Mouse (Mus musculus) lung, adult 10 weeks (tissue): ENCODE measurements around the gene Mad2l2. TPM values are rescaled to one million over a fixed set of nuclear protein-coding genes. Genes with fewer than 3 reads are reported as not detected.

Experiments
- polyA plus RNA-seq: library from polyadenylated mRNA; stranded (reverse); fragments of 350-450 nt; fragmentation: Illumina TruSeq; extraction: RNeasy Lipid Tissue Mini Kit (QIAGEN cat#74804); gene quantifications from one replicate; pipeline ENCODE4 v1.2.3, GENCODE M21; 2014; ENCODE audit warnings: low read depth, low replicate concordance; ENCODE audit not compliant: insufficient read depth

The Mad2l2 gene
- 13.9 TPM for polyA plus RNA-seq

GRCm38 (mm10) chr4:148130133-148130532, at the start of gene Mad2l2:
Gene Mad2l2, plus strand, starts transcription at chr4:148130384.

DNA sequence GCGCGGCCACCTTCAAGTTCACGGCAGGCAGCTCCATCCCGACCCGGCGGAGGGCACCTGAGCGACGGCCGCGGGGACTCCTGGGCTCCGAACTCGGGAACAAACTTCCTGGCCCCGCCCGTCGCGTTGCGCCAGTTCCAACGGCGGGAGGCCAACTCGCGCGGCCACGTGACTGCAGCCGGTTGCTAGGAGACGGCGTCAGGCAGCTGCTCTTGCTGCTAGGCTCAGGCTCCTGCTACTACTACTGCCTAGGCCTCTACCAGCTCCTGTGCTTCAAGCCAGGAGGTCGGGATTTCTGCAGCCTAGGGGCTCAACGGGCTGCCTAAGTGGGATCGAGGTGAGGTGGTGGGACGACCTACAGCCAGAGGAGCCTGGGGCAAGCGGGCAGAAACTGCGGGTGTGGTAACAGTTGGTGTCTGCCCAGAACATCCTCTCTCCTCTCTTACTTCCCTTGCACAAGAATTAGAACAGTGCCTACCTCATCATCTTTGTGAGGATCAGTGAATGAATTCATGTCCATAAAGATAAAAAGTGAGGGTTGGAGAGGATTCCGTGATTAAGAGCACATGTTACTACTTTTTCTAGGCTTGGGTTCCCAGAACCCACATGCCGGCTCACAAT, 42.2 kb upstream of the Mad2l2 start, which contains the start of gene Agtrap:
Gene Agtrap (minus strand): TSS at position 125 of the 621 bp plus-strand sequence.

GRCm38 (mm10) chr4:148130561-148131413, 603 bp downstream of the Mad2l2 start, which contains the start of gene Draxin:
Gene Draxin, minus strand, starts transcription at chr4:148130698.

DNA sequence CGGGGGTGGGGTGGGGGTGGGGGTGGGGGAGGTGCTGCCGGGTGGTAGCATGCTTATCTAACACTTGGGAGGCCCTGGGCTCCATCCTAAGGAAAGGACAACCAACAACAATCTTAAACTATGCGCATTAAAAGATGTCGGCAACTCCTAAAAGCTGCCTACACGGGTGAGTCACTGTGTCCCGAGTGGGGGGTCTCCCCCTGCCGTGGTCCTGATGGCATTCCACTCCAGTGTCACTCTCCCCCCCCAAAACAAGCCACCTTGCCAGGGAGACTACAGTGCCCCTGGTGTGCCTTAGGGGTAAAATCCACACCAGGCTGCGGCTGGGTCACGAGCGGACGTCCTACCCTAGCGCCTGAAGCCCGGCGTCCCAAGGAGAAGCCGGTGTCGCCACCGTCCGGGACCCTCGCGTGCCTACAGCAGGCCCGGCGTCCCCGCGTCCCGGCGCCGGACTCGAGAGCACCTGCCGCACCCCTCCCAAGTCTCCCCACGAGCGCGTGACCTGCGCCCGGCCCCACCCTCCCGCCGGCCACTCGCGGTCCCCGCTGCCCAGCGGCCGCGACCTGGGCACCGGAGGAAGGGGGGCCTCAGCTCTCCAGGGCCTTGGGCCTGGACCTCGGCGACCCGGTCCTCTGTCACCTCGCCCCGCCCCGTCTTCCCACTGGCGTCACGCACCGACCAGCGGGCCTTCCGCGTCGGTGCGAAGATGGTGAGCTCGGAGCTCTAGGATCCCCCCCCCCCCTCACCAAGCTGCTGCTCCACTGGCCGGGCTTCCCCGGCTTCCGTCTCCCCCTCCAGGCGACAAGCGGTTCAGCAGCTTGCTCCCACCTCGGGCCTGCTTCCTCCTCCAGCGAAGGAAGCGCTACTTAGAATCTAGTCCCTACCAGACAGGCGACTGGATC, 21.3 kb downstream of the Mad2l2 start, which contains the start of gene Fbxo6:
Gene Fbxo6 (minus strand): TSS at position 874 of the 902 bp plus-strand sequence.

DNA sequence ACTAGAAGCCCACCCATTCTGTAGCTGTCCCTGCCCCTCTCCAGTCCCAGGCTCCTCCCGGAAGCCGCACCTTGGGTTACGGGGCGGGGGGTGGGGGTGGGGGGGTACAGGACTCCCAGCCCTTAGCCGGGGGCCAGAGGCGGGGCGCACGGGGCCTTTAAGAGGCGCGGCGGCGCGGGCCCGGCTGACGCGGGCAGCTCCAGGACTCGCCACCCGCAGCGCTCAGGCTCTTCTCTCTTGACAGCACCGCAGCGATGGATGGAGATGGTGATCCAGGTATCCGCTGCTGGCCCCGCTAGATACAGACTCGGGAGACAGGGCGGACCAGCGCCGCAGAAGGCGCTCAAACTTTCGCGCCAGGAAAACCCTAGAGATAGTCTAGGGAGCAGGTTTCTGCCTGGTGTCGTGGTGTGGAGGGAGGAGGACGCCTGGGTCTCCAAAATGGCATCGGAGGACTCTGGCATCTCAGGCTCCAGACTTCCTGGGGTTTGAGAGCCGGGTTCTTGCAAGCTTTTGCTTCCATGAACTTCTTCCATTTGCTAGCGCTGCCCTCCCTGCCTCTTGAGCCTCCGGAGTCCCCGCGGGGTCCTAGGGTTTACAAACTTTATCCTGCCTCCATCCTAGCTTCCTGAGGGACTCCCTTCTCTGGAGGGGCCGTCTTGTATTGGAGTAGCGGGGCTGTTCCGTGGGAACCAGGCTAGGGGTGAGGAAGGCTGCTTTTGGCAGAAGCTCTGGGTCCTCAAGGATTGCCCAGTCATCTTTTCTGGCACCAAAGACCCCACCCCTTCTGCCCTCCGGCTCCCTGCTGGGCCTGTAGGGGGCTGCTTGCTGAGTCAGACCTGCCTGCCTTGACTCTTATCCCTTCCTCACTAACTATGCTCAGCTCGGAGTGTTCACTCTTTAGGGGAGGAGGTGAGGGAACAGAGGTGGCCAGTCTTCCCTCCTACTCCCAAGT, 30.5 kb downstream of the Mad2l2 start, which contains the start of the genes Fbxo44 and Fbxo2:
Gene Fbxo44 (minus strand): TSS at position 47 of the 955 bp plus-strand sequence.
Gene Fbxo2 (plus strand): TSS at position 186 of the 955 bp plus-strand sequence.

Other genes starting within 250 kb of the Mad2l2 start
- gene Mfn2, start 225.7 kb upstream of the Mad2l2 start, polyA plus RNA-seq: 20.6 TPM
- gene Plod1, start 193.6 kb upstream of the Mad2l2 start, polyA plus RNA-seq: 16.9 TPM
- 26.4 TPM for gene 2510039O18Rik, start 189.5 kb upstream of the Mad2l2 start, polyA plus RNA-seq
- 0.69 TPM for gene Nppb, start 144.6 kb upstream of the Mad2l2 start, polyA plus RNA-seq
- 73.5 TPM for gene Nppa, start 129.7 kb upstream of the Mad2l2 start, polyA plus RNA-seq
- gene Clcn6, start 91.6 kb upstream of the Mad2l2 start, polyA plus RNA-seq: 4.0 TPM
- 11.0 TPM for gene Mthfr, start 91.3 kb upstream of the Mad2l2 start, polyA plus RNA-seq
- 16.5 TPM for gene Agtrap, start 42.4 kb upstream of the Mad2l2 start, polyA plus RNA-seq
- gene Draxin, start 314 bp downstream of the Mad2l2 start, polyA plus RNA-seq: 0.10 TPM
- 47.4 TPM for gene Fbxo6, start 21.8 kb downstream of the Mad2l2 start, polyA plus RNA-seq
- 7.6 TPM for gene Fbxo44, start 30.1 kb downstream of the Mad2l2 start, polyA plus RNA-seq
- gene Fbxo2, start 30.2 kb downstream of the Mad2l2 start, polyA plus RNA-seq: 3.5 TPM
- gene Disp3, start 157.6 kb downstream of the Mad2l2 start, polyA plus RNA-seq: not detected